ENCODE assay signal across 17 mouse cellular contexts in genomic region chr9:20202131-20202530, GRCm38 (mm10). TPM values are rescaled to one million over a fixed set of nuclear protein-coding genes. Genes with fewer than 3 reads are reported as not detected.
"Had no signal": no experiment of that assay in that cellular context is flagged by ENCODE, and none has a peak within 500 bp of the region (broad histone marks: within the 10 kb centered on the region; RNA-seq: fewer than 3 reads in every experiment).

No protein-coding gene starts in this region.

- DNase-seq: kidney, adult 18-20 months; kidney, postnatal 25 days; layer of hippocampus, adult 9-11 months; liver; lung, adult 18-20 months; lung, postnatal 10 days; lung, postnatal 4 days; midbrain, embryonic 14.5 days; thymus, adult 18-20 months; thymus, postnatal 36 days had no signal

RNA-seq across cellular contexts. Expression of gene Olfr871, which starts 9.9 kb away (rescaled TPM):
- total RNA-seq: layer of hippocampus, adult 2 months; layer of hippocampus, postnatal 25 days; left cerebral cortex, adult 18-20 months; left cerebral cortex, postnatal 36 days; megakaryocyte progenitor cell, adult 5-6 weeks; megakaryocyte-erythroid progenitor cell, adult 5-6 weeks; midbrain, postnatal 0 days had no signal

RNA-seq across cellular contexts. Expression of gene Olfr870, which starts 28.3 kb away (rescaled TPM):
- total RNA-seq: layer of hippocampus, adult 2 months; layer of hippocampus, postnatal 25 days; left cerebral cortex, adult 18-20 months; left cerebral cortex, postnatal 36 days; megakaryocyte progenitor cell, adult 5-6 weeks; megakaryocyte-erythroid progenitor cell, adult 5-6 weeks; midbrain, postnatal 0 days had no signal

RNA-seq across cellular contexts. Expression of gene Olfr872, which starts 34.8 kb away (rescaled TPM):
- total RNA-seq: layer of hippocampus, adult 2 months; layer of hippocampus, postnatal 25 days; left cerebral cortex, adult 18-20 months; left cerebral cortex, postnatal 36 days; megakaryocyte progenitor cell, adult 5-6 weeks; megakaryocyte-erythroid progenitor cell, adult 5-6 weeks; midbrain, postnatal 0 days had no signal
